Mouse (Mus musculus): ENCODE measurements around the gene Ticam1. TPM values are rescaled to one million over a fixed set of nuclear protein-coding genes. Genes with fewer than 3 reads are reported as not detected.

Gene Ticam1
- total RNA-seq, 1 experiment = 2.8 TPM

DNA sequence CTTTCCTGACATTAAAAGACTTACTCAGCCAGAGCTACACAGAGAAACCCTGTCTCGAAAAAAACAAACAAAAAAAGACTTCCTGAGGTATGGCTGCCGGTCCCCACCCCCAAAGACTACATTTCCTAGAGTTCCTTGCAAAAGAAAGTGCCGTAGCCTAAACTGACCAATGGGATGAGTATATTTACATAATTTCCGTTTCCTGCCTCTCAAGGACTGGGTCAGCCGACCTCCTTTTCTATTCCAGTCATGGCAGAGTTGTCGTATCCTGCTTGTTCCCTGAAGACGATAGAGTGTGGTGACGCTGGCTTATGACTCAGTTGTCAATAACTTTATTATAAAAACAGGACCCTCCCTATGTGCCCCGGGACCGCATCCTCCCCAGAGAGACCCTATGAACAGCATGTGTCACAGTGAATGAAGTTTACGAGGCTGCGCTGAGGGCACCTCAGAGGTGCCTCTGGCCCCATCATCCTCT, 7.4 kb downstream of the Ticam1 start:
- DNase-seq (ENCODE audit: low read depth, low spot score) = no peak
- Histone ChIP-seq H3K27ac (ENCODE audit: insufficient read depth, low read depth, low read length, poor library complexity, severe bottlenecking) (no peak overlapping the region; the same call in 1 of the 2 replicates), H3K36me3 (ENCODE audit: control insufficient read depth, insufficient read depth, low read length, poor library complexity, severe bottlenecking) (peaks cover 6% of the 10 kb centered on the region; the same call in 1 of the 2 replicates), H3K9me3 (ENCODE audit: control insufficient read depth, insufficient read depth, low read depth, low read length) (no peaks in the 10 kb centered on the region), H3K4me1 (ENCODE audit: control insufficient read depth in 2 of 2, insufficient read depth in 2 of 2, low read length in 2 of 2, poor library complexity in 1 of 2) (peaks cover 0 to 14% of the 10 kb centered on the region in 2 experiments; a peak in 1 of 4 replicates), H3K9ac (ENCODE audit: insufficient read depth, low read depth, low read length, poor library complexity, severe bottlenecking) (peak overlapping the region; percentile 60; the same call in 1 of the 2 replicates), H3K4me3 (ENCODE audit: insufficient read depth in 1 of 2, low read depth in 1 of 2, low read length in 2 of 2, poor library complexity in 1 of 2, severe bottlenecking in 1 of 2) (peak overlapping the region; percentile 44 to 49)
- in situ Hi-C loops (cut with MboI; ENCODE audit: low sequenced_read_pairs in 2 of 2, unreplicated experiment in 2 of 2) = no loop called here
- peak; percentile 90 for TF ChIP-seq HCFC1 (IDR thresholded peaks at IDR 0.05; ENCODE audit: borderline replicate concordance, insufficient read depth, low read length)
- TF ChIP-seq CHD2 (IDR thresholded peaks at IDR 0.05; ENCODE audit: low read depth, low read length) = no peak

GRCm38 (mm10) chr17:56266271-56266670, 10.3 kb downstream of the Ticam1 start:
- H3K9me3 ChIP-seq (ENCODE audit: control insufficient read depth, insufficient read depth, low read depth, low read length) = no peaks in the 10 kb centered on the region
- no peak overlapping the region for H3K4me3 ChIP-seq (ENCODE audit: insufficient read depth in 1 of 2, low read depth in 1 of 2, low read length in 2 of 2, poor library complexity in 1 of 2, severe bottlenecking in 1 of 2)
- TF ChIP-seq MAFK (IDR thresholded peaks at IDR 0.05; ENCODE audit: insufficient read depth, low read depth, low read length) = no peak
- TF ChIP-seq CHD2 (IDR thresholded peaks at IDR 0.05; ENCODE audit: low read depth, low read length) = no peak
- no peak for TF ChIP-seq ZC3H11A (IDR thresholded peaks at IDR 0.05; ENCODE audit: borderline replicate concordance, low read depth, low read length)
- no peak for TF ChIP-seq HCFC1 (IDR thresholded peaks at IDR 0.05; ENCODE audit: borderline replicate concordance, insufficient read depth, low read length)
- TF ChIP-seq ZNF384 (IDR thresholded peaks at IDR 0.05; ENCODE audit: low read depth, low read length) = no peak
- in situ Hi-C loops (cut with MboI; ENCODE audit: low sequenced_read_pairs in 2 of 2, unreplicated experiment in 2 of 2) = no loop called here
- no peak for DNase-seq (ENCODE audit: low read depth, low spot score)
- H3K9ac ChIP-seq (ENCODE audit: insufficient read depth, low read depth, low read length, poor library complexity, severe bottlenecking) = no peak overlapping the region
- peaks cover 12% of the 10 kb centered on the region; the same call in 1 of the 2 replicates for H3K36me3 ChIP-seq (ENCODE audit: control insufficient read depth, insufficient read depth, low read length, poor library complexity, severe bottlenecking)
- peaks cover 1 to 15% of the 10 kb centered on the region in 2 experiments; a peak in 3 of 4 replicates for H3K4me1 ChIP-seq (ENCODE audit: control insufficient read depth in 2 of 2, insufficient read depth in 2 of 2, low read length in 2 of 2, poor library complexity in 1 of 2)
- H3K27ac ChIP-seq (ENCODE audit: insufficient read depth, low read depth, low read length, poor library complexity, severe bottlenecking) = no peak overlapping the region

DNA sequence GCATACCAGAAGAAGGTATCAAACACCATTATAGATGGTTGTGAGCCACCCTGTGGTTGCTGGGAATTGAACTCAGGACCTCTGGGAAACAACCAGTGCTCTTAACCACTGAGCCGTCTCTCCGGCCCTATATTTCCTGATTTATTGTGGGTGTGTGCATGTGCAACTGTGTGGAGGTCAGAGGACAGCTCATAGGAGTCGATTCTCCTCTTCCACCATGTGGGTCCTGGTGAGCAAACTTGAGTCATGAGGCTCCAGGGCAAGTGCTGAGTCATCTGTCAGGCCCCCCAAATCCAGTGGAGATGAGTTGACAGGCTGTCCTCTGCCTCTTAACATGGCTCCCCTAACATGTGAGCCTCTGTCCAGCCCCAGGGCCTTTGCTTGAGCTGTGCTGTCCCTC, 10.7 kb downstream of the Ticam1 start:
- Histone ChIP-seq H3K4me3 (ENCODE audit: insufficient read depth in 1 of 2, low read depth in 1 of 2, low read length in 2 of 2, poor library complexity in 1 of 2, severe bottlenecking in 1 of 2) (no peak overlapping the region), H3K36me3 (ENCODE audit: control insufficient read depth, insufficient read depth, low read length, poor library complexity, severe bottlenecking) (peaks cover 11% of the 10 kb centered on the region; the same call in 1 of the 2 replicates), H3K9ac (ENCODE audit: insufficient read depth, low read depth, low read length, poor library complexity, severe bottlenecking) (no peak overlapping the region), H3K27ac (ENCODE audit: insufficient read depth, low read depth, low read length, poor library complexity, severe bottlenecking) (no peak overlapping the region), H3K4me1 (ENCODE audit: control insufficient read depth in 2 of 2, insufficient read depth in 2 of 2, low read length in 2 of 2, poor library complexity in 1 of 2) (peaks cover 2 to 18% of the 10 kb centered on the region in 2 experiments; a peak in 3 of 4 replicates), H3K9me3 (ENCODE audit: control insufficient read depth, insufficient read depth, low read depth, low read length) (no peaks in the 10 kb centered on the region)
- no peak for DNase-seq (ENCODE audit: low read depth, low spot score)
- TF ChIP-seq HCFC1 (IDR thresholded peaks at IDR 0.05; ENCODE audit: borderline replicate concordance, insufficient read depth, low read length) (no peak), MAFK (IDR thresholded peaks at IDR 0.05; ENCODE audit: insufficient read depth, low read depth, low read length) (0 out of 2 replicates have a peak, but pooled peaks have one; percentile 41)
- in situ Hi-C loops (cut with MboI; ENCODE audit: low sequenced_read_pairs in 2 of 2, unreplicated experiment in 2 of 2) = no loop called here

GRCm38 (mm10) chr17:56265011-56265410, 11.6 kb downstream of the Ticam1 start:
- H3K4me3 ChIP-seq (ENCODE audit: insufficient read depth in 1 of 2, low read depth in 1 of 2, low read length in 2 of 2, poor library complexity in 1 of 2, severe bottlenecking in 1 of 2) = no peak overlapping the region
- no peak for DNase-seq (ENCODE audit: low read depth, low spot score)
- H3K9me3 ChIP-seq (ENCODE audit: control insufficient read depth, insufficient read depth, low read depth, low read length) = no peaks in the 10 kb centered on the region
- TF ChIP-seq CHD2 (IDR thresholded peaks at IDR 0.05; ENCODE audit: low read depth, low read length) (no peak), ZNF384 (IDR thresholded peaks at IDR 0.05; ENCODE audit: low read depth, low read length) (no peak), MAFK (IDR thresholded peaks at IDR 0.05; ENCODE audit: insufficient read depth, low read depth, low read length) (no peak), ZC3H11A (IDR thresholded peaks at IDR 0.05; ENCODE audit: borderline replicate concordance, low read depth, low read length) (no peak), HCFC1 (IDR thresholded peaks at IDR 0.05; ENCODE audit: borderline replicate concordance, insufficient read depth, low read length) (no peak)
- H3K9ac ChIP-seq (ENCODE audit: insufficient read depth, low read depth, low read length, poor library complexity, severe bottlenecking) = no peak overlapping the region
- in situ Hi-C loops (cut with MboI; ENCODE audit: low sequenced_read_pairs in 2 of 2, unreplicated experiment in 2 of 2) = no loop called here
- H3K36me3 ChIP-seq (ENCODE audit: control insufficient read depth, insufficient read depth, low read length, poor library complexity, severe bottlenecking) = peaks cover 19% of the 10 kb centered on the region
- no peak overlapping the region; the same call in 1 of the 2 replicates for H3K27ac ChIP-seq (ENCODE audit: insufficient read depth, low read depth, low read length, poor library complexity, severe bottlenecking)
- peaks cover 3 to 22% of the 10 kb centered on the region in 2 experiments; a peak in 3 of 4 replicates for H3K4me1 ChIP-seq (ENCODE audit: control insufficient read depth in 2 of 2, insufficient read depth in 2 of 2, low read length in 2 of 2, poor library complexity in 1 of 2)

- in situ Hi-C loops (cut with MboI; ENCODE audit: low sequenced_read_pairs in 2 of 2, unreplicated experiment in 2 of 2) = no loop called here
- peaks cover 28% of the 10 kb centered on the region for H3K36me3 ChIP-seq (ENCODE audit: control insufficient read depth, insufficient read depth, low read length, poor library complexity, severe bottlenecking)
- peak; percentile 86 for DNase-seq (ENCODE audit: low read depth, low spot score)
- no peaks in the 10 kb centered on the region for H3K9me3 ChIP-seq (ENCODE audit: control insufficient read depth, insufficient read depth, low read depth, low read length)
- peaks cover 3 to 25% of the 10 kb centered on the region in 2 experiments; a peak in 3 of 4 replicates for H3K4me1 ChIP-seq (ENCODE audit: control insufficient read depth in 2 of 2, insufficient read depth in 2 of 2, low read length in 2 of 2, poor library complexity in 1 of 2)
- peak; percentile 35; the same call in 1 of the 2 replicates for TF ChIP-seq ZC3H11A (IDR thresholded peaks at IDR 0.05; ENCODE audit: borderline replicate concordance, low read depth, low read length)
- TF ChIP-seq CHD2 (IDR thresholded peaks at IDR 0.05; ENCODE audit: low read depth, low read length) = no peak
- TF ChIP-seq MAFK (IDR thresholded peaks at IDR 0.05; ENCODE audit: insufficient read depth, low read depth, low read length) = no peak
- 0 out of 2 replicates have a peak, but pooled peaks have one; percentile 49 for TF ChIP-seq HCFC1 (IDR thresholded peaks at IDR 0.05; ENCODE audit: borderline replicate concordance, insufficient read depth, low read length)
- no peak for TF ChIP-seq ZNF384 (IDR thresholded peaks at IDR 0.05; ENCODE audit: low read depth, low read length)
- H3K9ac ChIP-seq (ENCODE audit: insufficient read depth, low read depth, low read length, poor library complexity, severe bottlenecking) = no peak overlapping the region
- no peak overlapping the region for H3K27ac ChIP-seq (ENCODE audit: insufficient read depth, low read depth, low read length, poor library complexity, severe bottlenecking)
- peak overlapping the region in 1 of 2 experiments; percentile 20; a peak in 1 of 4 replicates for H3K4me3 ChIP-seq (ENCODE audit: insufficient read depth in 1 of 2, low read depth in 1 of 2, low read length in 2 of 2, poor library complexity in 1 of 2, severe bottlenecking in 1 of 2)
Measured at GRCm38 (mm10) chr17:56264020-56264419, 12.6 kb downstream of the Ticam1 start.

Data from ES-E14 (cell line).